Mouse (Mus musculus) adrenal gland, adult 18-20 months (tissue): Measurements from ENCODE around the gene Osbpl7. TPM values are rescaled to one million over a fixed set of nuclear protein-coding genes. Genes with fewer than 3 reads are reported as not detected.
A peak's percentile ranks its signal among the peaks of the same experiment; 100 is the strongest.

Experiments used
- DNase-seq, 2 experiments: peaks; one replicate each; pipeline ENCODE4 v3.0.0; 2021 to 2022; ENCODE audit warnings: low spot score in 2 of 2
- long read RNA-seq, 2 experiments: library from polyadenylated mRNA; stranded (forward); transcript quantifications; one replicate each; pipeline ENCODE4 v2.0.0; 2021
- total RNA-seq, 2 experiments: library from RNA; stranded (reverse); gene quantifications; 1 replicate in 1 of 2; 2 replicates in 1 of 2; pipeline ENCODE4 v1.2.3; 2021

Osbpl7 gene
- total RNA-seq, result 1 to 10 TPM; 5.2 to 6.6 TPM
- long read RNA-seq, experiment 1, partial matches to known transcripts, result 0 of 5 reads
- long read RNA-seq, experiment 1, other reads (novel, unspliced or antisense), result 3 of 5 reads
- long read RNA-seq, experiment 2, partial matches to known transcripts, result 5 of 6 reads
- long read RNA-seq, experiment 2, other reads (novel, unspliced or antisense), result 1 of 6 reads

DNA sequence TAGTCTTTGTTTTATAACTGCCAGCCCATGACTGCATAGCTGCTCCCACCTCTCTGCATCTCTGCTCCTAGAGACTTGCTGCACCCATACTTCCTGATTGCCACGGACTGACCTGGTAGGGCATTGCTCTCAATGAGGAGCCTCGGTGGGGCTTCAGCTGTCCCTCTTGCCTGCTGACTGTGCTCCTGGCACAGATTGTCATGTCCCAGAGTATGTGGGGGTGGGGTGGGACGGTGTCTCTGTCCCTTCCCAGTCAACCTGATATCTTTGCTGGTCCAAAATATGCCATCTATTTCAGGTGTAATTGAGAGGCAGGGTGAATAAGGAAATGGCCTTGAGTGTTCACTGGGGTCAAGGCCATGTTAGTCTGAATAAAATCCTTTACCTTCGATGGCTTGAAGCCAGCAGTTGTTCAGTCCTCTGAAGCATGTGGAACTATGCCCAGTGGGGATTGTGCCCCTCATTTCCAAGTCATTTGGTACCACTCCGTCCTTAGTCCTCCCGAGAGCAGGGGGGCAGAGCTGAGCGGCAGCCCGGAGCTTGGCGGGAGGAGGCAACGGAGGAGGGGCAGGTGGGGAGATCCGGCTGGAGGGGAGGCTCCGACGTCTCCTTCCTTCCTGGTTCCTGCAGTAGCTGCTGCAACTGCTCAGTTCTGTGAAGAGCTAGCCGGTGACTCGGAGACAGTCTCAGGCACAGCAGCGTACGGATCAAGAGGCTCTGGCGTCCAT lies at the start of gene Osbpl7:
TSS of gene Osbpl7 (plus strand) at position 413 of the 728 bp plus-strand sequence.
- DNase-seq, result peak; percentile 52 to 67

DNA sequence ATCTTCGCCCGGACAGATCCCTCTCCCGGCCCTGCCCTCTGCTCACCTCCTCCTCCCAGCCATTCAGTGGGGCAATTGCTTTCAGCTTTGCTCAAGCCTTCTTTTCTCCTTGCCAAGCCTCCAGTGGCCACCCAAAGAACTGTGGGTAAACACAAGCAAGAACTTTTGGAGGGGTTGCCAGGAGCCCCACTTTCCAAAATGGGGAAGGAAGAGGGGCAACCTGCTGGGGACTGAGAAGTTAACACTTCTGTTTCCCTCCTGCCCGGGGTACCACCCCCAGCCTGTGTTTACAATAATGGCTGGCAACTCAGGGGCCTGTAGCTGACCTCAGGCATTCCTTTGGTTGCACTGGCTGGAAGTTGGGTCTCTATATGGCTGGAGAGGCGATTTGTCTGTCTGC lies 47.3 kb upstream of the Osbpl7 start:
- no peak for DNase-seq

DNA sequence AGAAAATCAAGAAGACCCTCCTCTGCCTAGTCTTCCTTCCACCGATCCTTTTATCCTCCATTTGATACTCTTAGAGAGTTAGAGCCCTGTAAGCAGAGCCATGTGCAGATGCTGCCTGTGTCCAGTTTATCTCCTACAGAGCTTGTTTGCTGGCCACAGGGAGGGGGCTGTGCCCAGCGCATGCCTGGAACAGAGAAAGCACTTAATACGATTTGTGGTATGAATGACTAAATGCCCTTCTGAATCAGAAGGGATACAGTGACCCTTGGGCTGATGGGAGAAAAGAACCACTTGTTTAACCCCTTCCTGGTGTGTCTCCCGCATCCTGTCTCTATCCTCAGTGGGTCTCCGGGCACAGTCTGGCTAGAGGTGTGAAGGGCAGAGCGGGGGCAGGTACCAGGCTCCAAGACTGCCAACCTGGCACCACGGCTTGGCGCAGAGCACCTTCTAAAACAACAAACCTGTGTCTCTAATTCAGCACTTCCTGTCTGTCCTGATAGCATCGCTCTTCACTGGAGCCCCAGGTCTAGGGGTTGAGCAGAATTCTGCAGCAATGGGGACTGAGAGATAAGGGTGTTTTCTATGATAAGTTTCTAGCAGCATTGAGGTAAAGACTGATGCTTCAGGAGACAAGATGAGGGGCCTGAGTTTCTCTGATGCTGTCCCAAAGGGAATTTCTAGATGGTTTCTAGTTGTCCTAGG lies 43.2 kb upstream of the Osbpl7 start:
- DNase-seq, result no peak

DNA sequence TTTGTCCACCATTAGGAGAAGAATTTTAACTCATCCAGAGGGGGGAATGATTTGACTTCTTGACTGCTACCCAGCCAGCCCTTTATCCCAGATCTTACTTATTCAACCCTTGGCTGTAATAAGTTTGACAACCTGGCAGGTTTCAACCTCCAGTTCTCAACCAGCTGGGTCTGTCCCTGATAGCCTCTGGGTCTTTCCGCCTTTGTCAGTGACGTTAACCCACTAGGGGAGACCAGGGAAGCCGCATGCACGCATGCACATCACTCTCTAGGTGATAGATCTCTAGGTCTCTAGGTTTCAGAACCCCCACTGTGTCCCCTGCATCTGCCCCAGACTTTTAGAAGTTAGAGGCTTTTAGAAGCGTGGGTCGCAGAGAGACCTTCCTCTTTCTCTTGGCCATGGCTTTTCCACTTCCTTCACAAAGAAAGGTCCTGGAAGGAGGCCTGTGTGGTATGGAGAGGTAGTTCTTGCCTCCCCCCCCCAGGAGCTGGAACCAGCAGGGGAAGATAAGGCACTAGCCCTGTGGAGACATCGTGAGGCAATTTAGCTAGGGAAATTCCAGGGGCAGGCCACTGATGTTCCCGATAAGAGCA lies 41.1 kb upstream of the Osbpl7 start:
- no peak for DNase-seq

DNA sequence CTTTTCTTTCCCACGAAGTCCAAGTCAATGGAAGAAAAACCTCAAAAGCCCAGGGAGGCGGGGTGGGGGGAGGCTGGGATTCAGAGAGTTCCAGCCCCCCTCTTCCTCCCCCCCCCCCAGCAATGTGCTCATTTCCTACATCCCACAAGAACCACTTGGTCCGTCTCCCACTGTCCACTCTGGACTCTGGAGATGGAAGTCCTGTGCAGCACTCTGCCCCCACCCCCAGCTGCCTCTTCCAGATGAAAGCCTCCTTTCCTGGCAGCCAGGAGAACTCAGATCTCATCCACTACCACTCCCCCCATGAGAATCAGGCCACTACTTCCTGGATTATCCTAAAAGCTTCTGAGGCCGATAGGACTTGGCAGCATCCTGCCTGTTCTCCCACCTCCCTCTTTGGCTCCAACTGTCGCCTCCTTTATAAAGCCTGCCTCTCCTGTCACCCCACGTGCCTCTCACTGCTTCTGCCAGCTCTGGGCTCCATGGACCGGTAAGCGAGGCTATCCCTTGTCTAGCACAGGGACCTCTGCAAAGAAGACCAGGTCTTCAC lies 37.2 kb upstream of the Osbpl7 start, which contains the start of gene Sp6:
TSS of gene Sp6 (plus strand) at position 274 of the 550 bp plus-strand sequence.
- no peak for DNase-seq

DNA sequence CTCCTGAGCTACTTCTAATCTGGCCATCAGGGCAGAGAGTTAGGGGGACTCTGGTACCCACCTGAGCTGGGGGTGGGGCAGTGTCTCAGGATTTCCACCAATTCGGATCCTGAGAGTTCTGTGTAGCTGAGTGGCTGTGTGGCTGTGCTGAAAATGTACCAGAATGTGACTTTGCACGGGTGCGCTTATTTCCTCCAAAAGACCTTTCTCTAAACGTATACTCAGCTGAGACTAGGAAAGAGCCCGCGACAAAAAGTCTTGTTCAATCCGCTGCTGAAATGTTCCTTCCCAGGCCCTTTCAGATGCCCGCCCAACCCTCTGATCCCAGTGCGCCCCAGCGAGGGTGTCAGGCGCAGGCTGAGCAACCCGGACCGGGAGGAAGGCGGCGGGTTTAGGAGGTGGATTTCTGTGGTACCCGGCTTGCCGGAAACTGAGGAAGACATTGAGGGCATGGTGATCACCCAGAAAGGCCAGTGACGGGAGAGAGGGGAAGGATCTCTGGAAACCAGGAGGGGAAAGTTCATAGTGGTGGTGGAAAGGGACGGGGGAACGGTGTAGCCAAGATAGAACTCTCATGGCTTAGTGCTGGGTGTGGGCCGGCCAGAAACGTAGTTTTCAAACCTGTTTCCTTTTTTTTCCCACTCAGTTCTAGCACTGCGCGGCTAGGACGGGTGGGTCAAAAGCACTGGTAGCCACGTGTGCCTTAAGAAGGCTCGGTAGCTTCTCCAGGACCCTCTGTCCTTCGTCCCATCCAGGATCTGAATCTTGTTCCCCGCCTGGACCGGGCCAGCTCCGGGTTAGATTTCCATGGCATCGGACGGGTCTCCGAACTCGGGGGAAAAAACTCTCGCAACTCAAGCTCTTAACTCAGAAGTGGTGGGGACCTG lies 32.5 kb upstream of the Osbpl7 start:
- no peak for DNase-seq

DNA sequence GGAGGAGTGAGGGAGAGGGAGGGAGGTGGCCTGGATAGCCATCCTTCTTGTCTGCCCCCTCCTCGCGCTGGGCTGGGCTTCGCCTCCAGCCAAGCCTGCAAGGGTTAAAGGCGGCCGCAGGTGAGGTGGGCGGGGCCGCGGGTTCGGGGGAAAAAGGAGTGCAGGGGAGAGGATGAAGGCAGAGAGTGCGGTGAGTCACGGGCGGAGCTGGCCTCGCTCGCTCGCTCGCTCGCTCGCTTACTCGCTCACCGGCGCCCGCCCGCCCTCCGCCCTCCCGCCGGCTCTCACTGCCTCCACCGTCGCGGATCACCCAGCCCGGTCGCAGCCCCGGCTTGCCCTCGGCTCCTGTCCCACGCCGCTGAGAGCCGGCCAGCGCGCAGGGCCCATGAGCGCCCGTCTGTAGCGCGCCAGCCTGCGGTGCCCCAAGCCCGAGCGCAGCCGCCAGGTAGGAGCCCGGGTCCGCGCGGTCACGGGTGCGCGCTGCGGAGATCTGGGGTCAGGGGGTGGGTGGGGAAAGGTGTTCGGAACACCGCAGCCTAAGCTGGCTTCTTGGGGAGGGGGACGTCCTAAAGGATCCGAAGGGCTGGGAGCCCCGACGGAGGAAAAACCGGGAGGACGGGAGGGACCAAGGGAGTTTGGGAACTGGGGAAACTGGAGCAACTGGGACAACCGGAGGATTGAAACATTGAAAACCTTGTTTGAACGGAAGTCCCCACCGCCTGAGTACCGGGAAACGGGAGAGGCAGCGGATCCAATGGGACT lies 31.7 kb upstream of the Osbpl7 start:
- peak; percentile 21 to 31 for DNase-seq

DNA sequence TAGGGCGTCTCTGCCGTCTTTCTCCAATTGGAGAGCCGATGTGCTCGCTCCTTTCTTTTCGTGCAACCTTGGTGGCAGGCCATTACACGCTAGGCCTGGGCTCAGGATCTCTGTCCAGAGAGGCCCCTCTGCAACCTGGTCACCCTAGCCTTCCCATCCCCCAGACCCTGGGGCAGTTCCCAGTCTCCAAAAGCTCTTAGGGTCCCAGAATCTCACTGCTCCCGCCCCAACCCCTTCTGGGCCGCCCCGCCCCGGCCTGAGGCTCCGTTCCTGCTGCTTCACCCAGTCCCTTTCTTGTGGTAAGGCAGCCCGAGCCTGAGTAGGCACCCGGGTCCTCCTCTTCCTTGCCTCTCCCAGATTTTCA lies 31.1 kb upstream of the Osbpl7 start:
- DNase-seq, result no peak

DNA sequence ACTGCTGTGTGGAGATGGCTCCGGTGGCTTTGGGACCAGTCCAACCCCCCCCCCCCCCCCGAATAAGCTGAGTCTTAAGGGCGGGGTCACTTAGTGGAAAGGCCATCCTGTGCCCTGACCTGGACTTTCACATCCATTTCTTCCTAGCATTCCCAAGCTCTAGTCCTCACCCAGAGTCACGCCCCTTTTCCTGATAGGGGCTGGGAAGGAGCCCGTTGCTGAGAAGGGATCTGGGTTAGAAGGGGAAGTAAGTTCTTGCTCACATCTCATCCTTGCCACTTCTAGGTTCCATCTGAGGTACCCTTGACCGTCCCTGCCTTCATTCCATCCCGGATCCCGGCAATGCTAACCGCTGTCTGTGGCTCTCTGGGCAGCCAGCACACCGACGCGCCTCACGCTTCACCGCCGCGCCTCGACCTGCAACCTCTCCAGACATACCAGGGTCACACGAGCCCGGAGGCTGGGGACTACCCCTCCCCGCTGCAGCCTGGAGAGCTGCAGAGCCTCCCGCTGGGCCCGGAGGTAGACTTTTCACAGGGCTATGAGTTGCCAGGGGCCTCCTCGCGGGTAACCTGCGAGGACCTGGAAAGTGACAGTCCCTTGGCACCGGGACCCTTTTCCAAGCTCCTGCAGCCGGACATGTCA lies 29.2 kb upstream of the Osbpl7 start:
- DNase-seq, result no peak

DNA sequence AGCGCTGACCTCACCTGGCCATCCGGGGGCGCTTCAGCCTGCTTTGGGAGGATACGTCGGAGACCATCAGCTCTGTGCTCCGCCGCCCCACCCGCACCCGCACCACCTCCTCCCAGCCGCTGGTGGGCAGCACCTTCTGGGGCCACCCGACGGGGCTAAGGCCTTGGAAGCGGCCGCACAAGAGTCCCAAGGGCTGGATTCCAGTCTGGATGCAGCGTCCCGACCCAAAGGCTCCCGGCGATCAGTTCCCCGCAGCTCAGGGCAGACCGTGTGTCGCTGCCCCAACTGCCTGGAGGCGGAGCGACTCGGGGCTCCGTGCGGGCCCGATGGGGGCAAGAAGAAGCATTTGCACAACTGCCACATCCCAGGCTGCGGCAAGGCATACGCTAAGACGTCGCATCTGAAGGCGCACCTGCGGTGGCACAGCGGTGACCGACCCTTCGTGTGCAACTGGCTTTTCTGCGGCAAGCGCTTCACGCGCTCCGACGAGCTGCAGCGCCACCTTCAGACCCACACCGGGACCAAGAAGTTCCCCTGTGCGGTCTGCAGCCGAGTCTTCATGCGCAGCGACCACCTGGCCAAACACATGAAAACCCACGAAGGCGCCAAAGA lies 28.4 kb upstream of the Osbpl7 start:
- DNase-seq, result peak; percentile 72 to 73

DNA sequence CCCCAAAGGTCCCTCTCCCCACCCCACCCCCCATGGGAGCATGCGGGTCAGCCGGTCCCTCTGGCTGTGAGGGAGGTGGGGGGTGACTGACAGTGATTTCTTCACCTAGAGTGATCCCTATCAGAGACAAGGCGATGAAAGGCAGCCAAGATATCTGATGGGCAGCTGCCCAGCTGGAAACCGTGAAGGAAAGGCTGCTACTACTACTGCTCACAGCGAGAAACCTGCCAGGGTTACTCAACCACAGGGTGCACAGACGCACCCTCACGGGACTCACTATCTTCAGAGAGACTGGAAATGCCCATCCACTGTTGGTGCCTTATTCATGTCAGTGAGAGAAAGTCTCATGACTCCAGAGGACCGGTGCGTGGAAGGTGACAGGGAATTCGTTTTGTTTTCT lies 25.5 kb upstream of the Osbpl7 start:
- no peak for DNase-seq

DNA sequence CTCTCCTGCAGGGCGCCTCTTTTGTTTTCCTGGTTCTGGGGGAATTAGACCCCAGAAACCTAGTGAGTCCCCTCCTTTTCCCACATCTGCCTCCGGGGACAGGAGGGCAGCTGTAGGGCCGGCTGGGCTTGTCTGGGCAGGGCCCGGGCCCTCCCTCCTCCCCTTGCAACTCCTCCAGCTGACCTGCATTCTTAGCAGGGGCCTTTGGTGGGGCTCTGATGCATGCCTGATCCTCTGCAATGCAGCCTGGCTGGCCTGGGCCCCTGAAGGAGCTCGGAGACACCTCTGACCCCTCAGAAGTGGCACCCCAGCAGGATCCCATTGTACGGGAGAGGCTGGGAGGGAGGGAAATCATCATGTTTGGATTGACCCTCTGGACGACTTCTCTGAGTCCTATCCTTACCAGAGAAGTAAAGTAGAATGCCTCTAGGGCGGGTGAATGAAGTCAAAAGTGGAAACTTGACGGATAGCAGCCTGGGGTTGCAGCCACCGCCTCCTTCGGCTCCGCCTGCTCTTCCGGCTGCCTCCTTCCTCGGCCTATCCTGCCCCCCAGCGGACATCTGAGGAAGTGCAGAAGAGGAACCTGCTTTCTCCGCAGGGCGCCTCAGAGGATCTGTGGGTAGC lies 24.6 kb upstream of the Osbpl7 start:
- DNase-seq, result peak; percentile 77 to 84

DNA sequence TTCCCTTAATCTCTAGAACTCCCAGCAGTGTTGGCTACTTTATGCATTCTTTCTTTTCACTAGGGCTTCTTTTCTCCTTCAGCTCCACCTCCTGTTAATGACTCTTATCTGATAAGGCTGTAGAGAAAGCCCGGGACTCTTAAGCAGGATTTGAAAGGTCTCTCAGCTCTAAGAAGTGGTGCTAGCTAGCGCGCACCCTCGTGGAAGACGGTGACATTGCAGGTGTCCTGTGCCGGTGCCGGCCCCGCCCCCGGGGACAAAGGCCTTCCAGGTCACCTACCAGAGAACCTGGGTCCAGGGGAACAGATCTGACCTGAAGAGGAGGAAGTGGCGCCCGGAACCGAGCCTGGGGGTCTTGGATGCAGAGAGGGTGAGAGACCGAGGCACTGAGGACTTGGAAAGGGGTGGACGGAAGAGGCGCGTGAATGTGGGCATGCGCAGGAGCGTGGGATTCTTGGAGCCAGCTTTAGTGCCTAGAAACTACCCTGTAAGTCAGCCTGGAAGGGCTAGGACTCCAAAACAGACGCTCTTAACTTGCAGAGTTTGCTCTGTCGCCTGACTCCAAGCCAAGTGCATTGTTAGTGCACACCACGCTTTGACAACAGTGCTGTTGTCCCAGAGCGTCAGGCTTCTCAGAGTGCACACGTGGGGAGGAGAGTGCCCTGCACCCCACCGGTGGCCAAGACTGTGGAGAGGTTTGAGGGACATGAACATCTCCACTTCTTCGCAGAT lies 20.6 kb upstream of the Osbpl7 start, which contains the start of gene Scrn2:
TSS of gene Scrn2 (plus strand) at position 253 of the 732 bp plus-strand sequence.
- peak; percentile 85 for DNase-seq

DNA sequence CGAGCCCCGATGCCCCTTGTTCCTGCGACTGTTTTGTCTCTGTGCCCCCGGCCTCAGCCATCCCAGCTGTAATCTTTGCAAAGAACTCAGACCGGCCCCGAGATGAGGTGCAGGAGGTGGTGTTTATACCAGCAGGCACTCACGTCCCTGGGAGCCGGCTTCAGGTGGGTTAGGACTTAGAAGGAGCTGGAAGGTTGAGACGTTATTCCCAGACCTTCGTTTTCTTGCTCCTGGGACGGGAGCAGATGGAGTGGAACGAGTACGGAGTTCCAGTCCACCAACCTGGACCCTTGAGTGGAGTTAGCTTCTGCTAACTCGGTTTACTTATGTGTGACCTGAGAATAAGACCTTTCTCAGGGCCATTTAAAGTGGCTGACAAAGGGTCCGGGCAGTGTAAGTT lies 20.0 kb upstream of the Osbpl7 start:
- DNase-seq, result no peak

DNA sequence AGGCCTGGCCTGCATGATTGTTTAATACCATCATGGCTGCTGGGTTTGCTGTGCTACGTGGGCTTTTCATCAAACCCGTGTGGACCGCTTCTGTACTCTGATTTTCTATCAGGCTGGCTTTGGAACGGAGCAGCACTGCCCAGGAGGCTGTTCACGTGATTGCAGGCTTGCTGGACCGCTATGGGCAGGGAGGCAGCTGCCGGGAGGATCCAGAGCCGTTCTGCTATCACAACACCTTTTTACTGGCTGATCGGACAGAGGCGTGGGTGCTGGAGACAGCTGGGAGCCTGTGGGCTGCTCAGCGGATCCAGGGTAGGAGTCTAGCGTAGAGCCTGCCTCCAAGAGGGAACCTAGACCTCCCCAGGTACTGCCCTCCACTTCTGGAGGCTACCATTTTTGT lies 18.5 kb upstream of the Osbpl7 start:
- no peak for DNase-seq

DNA sequence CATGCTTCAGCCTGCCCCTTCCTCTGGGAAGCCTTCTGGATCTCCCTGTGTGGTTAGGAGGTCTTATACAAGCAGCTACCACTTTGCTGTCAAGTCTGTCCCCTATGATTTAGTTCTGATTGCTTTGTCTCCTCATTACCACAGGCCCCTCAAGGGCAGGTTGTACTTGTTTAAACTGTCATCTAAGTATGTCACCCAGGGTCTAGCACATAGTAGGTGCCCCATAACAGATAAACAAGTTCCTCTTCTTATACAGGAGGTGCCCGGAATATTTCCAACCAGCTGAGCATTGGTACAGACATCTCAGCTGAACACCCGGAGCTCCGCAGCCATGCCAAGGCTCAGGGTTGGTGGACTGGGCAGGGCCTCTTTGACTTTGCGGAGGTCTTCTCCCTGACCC lies 17.9 kb upstream of the Osbpl7 start:
- no peak for DNase-seq

DNA sequence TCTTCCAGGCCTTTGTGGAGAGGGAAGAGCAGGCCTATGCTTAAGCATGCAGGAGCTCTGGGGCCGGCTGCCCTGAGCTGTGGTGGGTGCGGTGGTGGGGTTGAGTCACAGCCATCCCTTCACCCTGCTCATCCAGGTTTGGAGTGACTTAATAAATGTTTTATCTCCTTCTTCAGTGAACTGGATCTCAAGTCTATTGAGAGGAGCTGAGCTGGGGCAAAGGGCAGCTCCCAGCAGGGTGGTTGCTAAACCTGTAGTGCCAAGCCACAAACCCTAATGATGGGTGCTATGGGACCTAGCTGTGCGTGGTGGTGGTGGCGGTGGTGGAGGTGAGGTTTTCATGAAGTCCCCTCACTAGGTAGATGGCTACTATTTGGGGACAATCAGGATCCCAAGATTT lies 16.6 kb upstream of the Osbpl7 start:
- no peak for DNase-seq

DNA sequence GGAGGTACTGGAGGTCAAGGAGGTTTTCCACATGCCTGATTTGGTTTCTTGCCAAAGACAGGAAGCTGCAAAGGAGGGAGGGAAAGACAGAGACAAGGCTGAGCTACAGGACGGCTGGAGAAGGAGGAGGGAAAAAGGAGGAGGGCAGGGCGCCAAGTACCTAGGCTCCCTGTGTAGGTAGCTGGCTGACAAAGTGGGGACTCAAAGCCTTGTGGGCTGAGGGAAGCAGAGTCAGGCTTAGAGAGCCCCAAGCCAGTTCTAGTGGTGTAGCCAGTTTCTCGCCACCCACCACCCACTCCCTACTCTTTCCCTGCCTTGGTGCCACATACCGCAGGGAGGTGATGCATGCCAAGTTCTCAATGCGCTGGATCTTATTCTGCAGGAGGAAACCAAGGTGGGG lies 14.3 kb upstream of the Osbpl7 start:
- no peak for DNase-seq
